Mouse (Mus musculus): ENCODE results near the gene Hhat.

Gene Hhat

GRCm38 (mm10) chr1:192785046-192785961, 14.3 kb upstream of the Hhat start:
- no peak for DNase-seq (ENCODE audit: extremely low spot score)

- no peak for DNase-seq (ENCODE audit: extremely low spot score)
These were observed 13.4 kb upstream of the Hhat start for GRCm38 (mm10) chr1:192784374-192784773.

GRCm38 (mm10) chr1:192781256-192781655, 10.2 kb upstream of the Hhat start:
- no peak for DNase-seq (ENCODE audit: extremely low spot score)

GRCm38 (mm10) chr1:192778869-192779514, 8.0 kb upstream of the Hhat start:
- no peak for DNase-seq (ENCODE audit: extremely low spot score)

DNA sequence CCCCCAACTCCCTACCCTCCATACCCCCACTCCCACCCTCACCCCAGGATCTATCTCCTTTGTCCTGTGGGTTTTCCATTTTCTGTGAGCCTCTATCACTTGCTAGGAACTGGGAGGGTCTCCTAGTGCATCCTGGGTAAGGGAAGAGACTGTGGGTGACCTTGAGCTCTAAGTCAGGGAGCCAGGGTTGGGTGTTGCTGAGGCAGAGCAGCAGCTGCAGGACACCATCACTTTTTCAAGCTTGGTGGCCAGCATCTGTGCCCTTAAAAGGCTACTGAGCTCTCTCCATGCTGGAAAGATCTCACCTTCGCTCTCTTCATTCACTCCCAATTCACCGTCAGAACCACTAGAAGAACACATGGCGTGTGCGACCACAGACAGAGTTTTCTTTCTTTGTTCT, 7.2 kb upstream of the Hhat start:
- no peak for DNase-seq (ENCODE audit: extremely low spot score)

GRCm38 (mm10) chr1:192770130-192770494, 911 bp downstream of the Hhat start:
- no peak for DNase-seq (ENCODE audit: extremely low spot score)

GRCm38 (mm10) chr1:192765531-192765930, 5.5 kb downstream of the Hhat start:
- no peak for DNase-seq (ENCODE audit: extremely low spot score)

- no peak for DNase-seq (ENCODE audit: extremely low spot score)
These were observed 6.5 kb downstream of the Hhat start for GRCm38 (mm10) chr1:192764547-192764946.

DNA sequence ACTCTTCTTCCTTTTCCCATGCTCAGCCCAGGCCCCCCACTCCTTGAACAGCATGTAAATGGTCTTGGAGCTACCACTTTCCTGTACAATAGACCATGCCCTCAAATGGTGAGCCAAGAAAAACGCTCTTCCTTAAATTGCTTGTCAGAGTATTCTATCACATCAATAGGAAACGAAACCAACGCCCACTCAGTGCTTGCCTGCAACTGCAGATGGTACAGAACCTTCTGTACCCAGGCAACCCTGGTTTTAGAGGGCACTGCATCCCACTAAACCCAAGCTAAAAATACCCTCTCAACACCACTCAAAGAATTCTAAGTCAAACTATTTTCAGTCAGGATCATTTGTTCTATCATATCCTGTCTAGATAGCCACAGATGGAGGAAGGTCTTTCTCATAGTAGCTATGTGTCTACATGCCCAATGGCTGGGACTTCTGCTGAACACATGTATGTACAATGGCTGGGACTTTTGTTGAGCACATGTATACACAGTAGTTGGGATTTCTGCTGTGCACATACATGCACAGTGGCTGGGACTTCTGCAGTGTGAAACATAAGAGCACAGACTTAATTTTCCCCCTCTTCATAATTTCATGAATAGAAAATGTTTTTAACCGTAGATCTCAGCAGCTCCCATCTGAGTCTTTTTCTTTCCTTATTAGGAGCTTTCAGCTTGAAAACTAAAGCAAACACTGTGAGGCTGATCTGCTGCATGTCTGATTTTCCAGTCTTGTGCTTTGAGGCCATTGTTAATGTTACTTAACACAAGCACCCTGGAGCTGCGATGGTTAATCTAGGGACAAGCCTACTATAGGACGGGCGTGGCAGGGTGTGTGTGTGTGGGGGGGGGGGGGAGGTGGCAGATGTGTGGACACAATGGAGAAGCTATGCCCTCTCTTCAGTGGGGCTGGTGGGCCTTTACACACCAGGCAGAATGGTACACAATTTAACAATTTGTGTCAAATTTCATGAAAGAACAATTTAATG, 7.8 kb downstream of the Hhat start:
- DNase-seq (ENCODE audit: extremely low spot score), result no peak

DNA sequence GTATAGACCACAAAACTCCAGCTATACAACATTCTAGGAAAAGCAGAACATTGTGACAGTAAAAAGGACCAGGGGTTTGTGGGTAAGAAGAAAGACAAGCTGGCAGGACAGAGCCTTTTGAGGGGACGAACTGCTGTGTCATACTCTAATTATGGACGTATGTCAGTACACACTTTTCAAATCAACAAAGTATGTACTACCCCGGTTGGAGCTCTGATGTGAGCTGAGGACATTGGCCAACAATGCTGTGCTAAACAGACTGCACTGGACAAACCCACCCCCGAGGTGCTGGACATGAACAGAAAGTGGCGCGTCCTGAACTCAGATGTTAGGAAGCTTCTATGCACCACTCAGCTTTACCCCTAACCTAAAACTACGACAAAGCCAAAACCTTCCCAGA, 14.3 kb downstream of the Hhat start:
- DNase-seq (ENCODE audit: extremely low spot score), result no peak

DNA sequence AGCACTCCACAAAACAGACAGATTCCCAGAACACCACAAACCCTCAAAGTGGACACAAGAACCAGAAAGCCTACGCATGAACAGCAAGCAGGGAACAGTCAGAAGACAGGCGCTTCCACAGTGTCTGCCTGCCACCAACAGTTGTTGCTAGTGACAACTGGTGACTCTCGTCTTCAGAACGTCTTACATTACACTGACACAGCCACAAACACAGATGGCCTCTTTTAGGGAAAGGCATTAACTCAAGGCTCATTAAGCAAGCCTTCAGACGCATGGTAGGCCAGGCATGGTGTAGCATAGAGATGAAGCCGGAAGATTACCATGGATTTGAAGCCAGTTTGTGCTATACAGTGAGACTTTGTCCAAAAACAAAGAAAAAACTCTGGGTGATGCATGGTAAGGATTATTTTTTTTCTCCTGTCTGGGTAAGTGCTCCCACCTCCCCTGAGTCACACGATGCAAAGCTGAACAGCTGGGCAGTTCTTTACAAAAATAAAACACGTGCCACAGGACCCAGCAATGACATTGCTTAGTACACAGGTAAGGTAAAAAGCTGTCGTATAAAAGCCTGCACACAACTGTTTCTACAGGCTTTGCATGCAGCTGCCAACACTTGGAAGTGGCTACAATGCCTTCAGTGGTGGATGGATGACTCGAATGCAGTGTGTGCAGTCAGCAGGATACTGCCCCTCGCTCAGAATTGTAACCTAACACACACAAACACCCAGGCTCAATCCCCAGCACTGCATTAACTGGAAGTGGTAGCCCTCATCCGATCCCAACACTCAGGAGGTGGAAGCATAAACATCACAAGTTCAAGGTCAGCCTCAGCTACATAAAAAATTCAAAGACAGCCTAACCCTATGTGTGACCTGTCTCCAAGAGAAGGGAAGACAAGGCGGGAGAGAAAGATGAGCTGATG, 15.1 kb downstream of the Hhat start:
- no peak for DNase-seq (ENCODE audit: extremely low spot score)

DNA sequence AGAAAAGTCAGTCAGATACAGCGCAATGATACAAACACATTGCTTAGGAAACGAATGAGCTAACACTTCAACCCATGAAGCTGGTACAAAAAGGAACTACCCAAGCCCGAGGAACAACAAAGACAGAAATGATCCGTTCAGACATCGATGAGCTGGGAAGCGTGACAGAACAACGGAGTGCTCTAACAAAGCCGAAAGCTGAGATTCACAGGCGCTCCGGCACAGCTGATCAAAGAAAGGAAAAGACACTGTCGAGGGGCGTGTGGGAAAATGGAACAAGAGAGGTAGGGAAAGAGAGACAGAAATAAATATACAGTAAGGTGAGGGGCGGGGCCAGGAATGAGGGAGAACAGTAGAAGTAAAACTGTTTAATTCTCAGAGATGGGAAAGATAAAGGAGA, 15.8 kb downstream of the Hhat start:
- DNase-seq (ENCODE audit: extremely low spot score), result no peak

GRCm38 (mm10) chr1:192754268-192754667, 16.8 kb downstream of the Hhat start:
- no peak for DNase-seq (ENCODE audit: extremely low spot score)

- DNase-seq (ENCODE audit: extremely low spot score), result no peak
These were observed 18.1 kb downstream of the Hhat start for GRCm38 (mm10) chr1:192752659-192753601.

GRCm38 (mm10) chr1:192750042-192750437, 21.0 kb downstream of the Hhat start:
- no peak for DNase-seq (ENCODE audit: extremely low spot score)

- no peak for DNase-seq (ENCODE audit: extremely low spot score)
These were observed 21.6 kb downstream of the Hhat start for GRCm38 (mm10) chr1:192749270-192750041.

DNA sequence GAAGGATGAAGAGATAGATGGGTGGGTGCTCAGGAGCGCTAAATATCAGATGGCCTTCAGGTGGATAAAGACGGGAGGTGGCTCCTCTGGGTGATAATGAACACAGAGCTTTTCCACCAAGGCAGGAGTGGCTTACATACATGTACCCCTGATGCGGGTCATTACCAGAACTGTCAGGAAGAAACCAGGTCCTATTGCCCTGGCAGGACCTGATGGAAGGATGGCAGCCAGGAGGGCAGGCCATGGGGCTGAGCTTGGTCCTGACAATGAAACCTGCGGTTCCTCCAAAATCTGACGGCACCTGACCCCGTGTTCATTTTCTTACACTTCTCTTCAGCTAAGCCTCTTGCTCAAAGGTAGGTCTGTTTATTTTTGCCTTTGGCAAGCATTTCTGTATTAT, 24.8 kb downstream of the Hhat start:
- no peak for DNase-seq (ENCODE audit: extremely low spot score)

- DNase-seq (ENCODE audit: extremely low spot score), result peak; percentile 74
These were observed 25.6 kb downstream of the Hhat start for GRCm38 (mm10) chr1:192745240-192746101.

Measured in embryo, embryonic 9.5 days (tissue).